Mouse (Mus musculus) forebrain, embryonic 16.5 days (tissue): ENCODE measurements at regions not wholly inside any gene's neighbourhood (a gene's known extent, or its start where the extent isn't known, plus 50 kb on each side); places are given as distances from the start of the nearest gene placed in this dataset.

Experiments
- ATAC-seq: fragments of 200-750 bp; cut with Nextera tagmentation; 2 replicates; pipeline ENCODE4 v1.8.0; 2017; ENCODE audit warnings: mild to moderate bottlenecking, moderate library complexity
- H3K27ac ChIP-seq: fragments of 300-500 bp; sonication (generic); 2 replicates; pipeline ENCODE4 v1.5.1; 2014; ENCODE audit warnings: low read length, control low read depth
- H3K27me3 ChIP-seq: fragments of 300-500 bp; sonication (generic); replicated peaks from 2 replicates; pipeline ENCODE4 v1.6.1; 2014; ENCODE audit warnings: low read length; ENCODE audit not compliant: control insufficient read depth, insufficient read depth
- H3K36me3 ChIP-seq: fragments of 300-500 bp; sonication (generic); 2 replicates; pipeline ENCODE4 v1.6.1; 2014; ENCODE audit not compliant: control insufficient read depth, insufficient read depth
- H3K4me1 ChIP-seq: fragments of 300-500 bp; sonication (generic); replicated peaks from 2 replicates; pipeline ENCODE4 v1.6.1; 2014; ENCODE audit warnings: low read length; ENCODE audit not compliant: control insufficient read depth, insufficient read depth
- H3K4me2 ChIP-seq: fragments of 300-500 bp; sonication (generic); 2 replicates; pipeline ENCODE4 v1.6.1; 2014; ENCODE audit warnings: mild to moderate bottlenecking, low read length, control low read depth
- H3K4me3 ChIP-seq: fragments of 300-500 bp; sonication (generic); replicated peaks from 2 replicates; pipeline ENCODE4 v1.5.1; 2014; ENCODE audit warnings: mild to moderate bottlenecking, low read length, control low read depth
- H3K9ac ChIP-seq: fragments of 300-500 bp; sonication (generic); replicated peaks from 2 replicates; pipeline ENCODE4 v1.6.1; 2014; ENCODE audit warnings: low read depth, low read length, control low read depth
- H3K9me3 ChIP-seq: fragments of 300-500 bp; sonication (generic); 2 replicates; pipeline ENCODE4 v1.6.1; 2016; ENCODE audit warnings: low read length; ENCODE audit not compliant: control insufficient read depth
- WGBS: fragments of 180-500 bp; shearing (Covaris S2); extraction: QIAGEN DNeasy Blood & Tissue Kit; methylation state at CpG from one replicate; pipeline ENCODE4 v1.1.7; 2014; 5-methylcytosine and 5-hydroxymethylcytosine counted together

DNA sequence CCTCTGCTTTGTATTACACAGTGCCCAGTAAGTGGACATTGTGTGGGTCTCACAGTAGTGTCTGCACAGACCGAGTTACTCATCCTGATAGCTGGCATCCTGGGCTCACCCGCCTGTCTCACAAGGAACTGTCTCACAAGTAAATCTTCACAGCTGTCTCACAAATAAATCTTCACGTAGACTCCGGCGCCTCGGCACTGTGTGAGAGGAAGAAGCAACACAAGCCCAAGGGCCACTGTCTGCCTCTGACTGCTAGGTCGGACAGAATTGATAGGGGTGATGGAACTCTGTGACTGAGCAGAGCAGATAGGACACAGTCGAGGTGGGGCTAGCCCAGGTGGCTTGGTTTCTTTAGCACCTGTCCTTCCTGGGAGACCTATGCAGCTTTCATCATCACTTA lies 136.2 kb upstream of the Thumpd2 start:
- Histone ChIP-seq H3K9ac (no peak overlapping the region; the same call in 1 of the 2 replicates), H3K36me3 (no peaks in the 10 kb centered on the region), H3K4me3 (no peak overlapping the region), H3K9me3 (no peaks in the 10 kb centered on the region), H3K27ac (no peak overlapping the region), H3K4me1 (no peaks in the 10 kb centered on the region), H3K27me3 (no peaks in the 10 kb centered on the region), H3K4me2 (no peak overlapping the region)
- ATAC-seq = no peak
- WGBS = 82% methylated on average over 8 of the region's 8 CpGs

DNA sequence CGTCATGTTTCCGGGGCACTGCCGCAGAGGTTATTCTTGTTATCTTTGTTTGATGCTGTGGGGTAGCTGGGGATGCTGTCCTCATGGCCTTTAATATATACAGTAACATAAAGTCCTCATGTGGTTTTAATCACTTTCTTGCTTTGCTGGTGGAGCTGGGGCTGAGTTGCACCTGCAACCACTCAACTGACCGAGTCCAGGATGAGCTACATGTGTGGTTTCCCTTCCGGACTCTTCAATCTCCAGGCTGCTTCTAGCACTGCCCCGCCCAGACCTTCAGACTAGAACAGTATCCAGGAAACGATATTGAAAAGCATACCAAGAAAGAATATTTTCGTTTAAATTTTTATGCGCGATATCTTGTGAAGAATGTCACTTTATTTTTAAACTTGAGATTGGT lies 129.1 kb upstream of the Thumpd2 start:
- H3K9me3 ChIP-seq = no peaks in the 10 kb centered on the region
- H3K4me2 ChIP-seq = no peak overlapping the region
- no peaks in the 10 kb centered on the region for H3K36me3 ChIP-seq
- H3K4me1 ChIP-seq = no peaks in the 10 kb centered on the region
- WGBS = 85% methylated on average over 10 of the region's 10 CpGs
- H3K9ac ChIP-seq = no peak overlapping the region
- H3K27ac ChIP-seq = no peak overlapping the region
- H3K27me3 ChIP-seq = no peaks in the 10 kb centered on the region
- no peak overlapping the region for H3K4me3 ChIP-seq
- no peak for ATAC-seq

DNA sequence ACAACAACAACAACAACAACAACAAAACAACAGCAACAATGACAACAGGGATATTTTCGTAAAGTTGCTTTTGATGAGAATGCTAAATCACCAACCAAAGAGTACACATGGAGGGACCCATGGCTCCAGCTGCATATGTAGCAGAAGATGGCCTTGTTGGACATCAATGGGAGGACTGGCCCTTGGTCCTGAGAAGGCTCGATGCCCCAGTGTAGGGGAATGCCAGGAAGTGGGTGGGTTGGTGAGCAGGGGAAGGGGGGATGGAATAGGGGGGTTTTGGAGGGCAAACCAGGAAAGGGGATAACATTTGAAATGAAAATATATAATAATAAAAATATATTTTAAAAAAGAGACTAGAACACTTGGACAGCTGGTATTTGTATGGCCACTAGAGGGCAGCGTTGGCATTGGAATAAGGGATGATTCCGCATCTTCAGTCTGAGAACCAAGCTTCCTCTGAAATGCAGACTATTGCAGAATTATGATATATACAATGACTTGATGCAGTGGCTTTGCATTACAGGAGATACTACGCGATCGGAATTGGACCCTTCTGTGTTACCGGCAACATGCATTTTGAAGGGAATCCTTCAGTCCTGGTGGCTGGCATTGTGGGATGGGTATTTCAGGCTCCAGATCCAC lies 128.5 kb upstream of the Thumpd2 start:
- Histone ChIP-seq H3K9me3 (no peaks in the 10 kb centered on the region), H3K27me3 (no peaks in the 10 kb centered on the region), H3K4me2 (no peak overlapping the region), H3K4me1 (no peaks in the 10 kb centered on the region), H3K36me3 (no peaks in the 10 kb centered on the region), H3K4me3 (no peak overlapping the region), H3K9ac (no peak overlapping the region), H3K27ac (no peak overlapping the region)
- peak; percentile 70 for ATAC-seq
- 42% methylated on average over 8 of the region's 8 CpGs for WGBS

DNA sequence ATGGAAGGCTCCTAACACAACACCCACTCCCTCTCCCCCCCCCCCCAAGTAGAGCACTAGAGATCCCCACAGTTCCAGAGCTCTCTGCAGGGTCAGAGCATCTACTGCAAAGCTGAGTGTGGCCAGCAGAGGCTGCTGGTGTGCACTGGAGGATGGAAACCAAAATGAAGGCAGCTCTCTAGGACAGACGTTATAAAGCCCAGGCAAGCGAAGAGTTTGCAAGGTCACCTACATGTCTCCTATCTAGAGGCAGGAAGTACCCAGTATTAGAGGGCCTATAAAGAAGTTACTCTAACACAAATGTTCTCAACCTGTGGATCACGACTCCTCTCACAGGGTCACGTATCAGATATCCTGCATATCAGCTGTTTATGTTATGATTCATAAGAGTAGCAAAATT lies 125.1 kb upstream of the Thumpd2 start:
- 61% methylated on average over 4 of the region's 4 CpGs for WGBS
- ATAC-seq = peak; percentile 66
- Histone ChIP-seq H3K36me3 (no peaks in the 10 kb centered on the region), H3K9me3 (no peaks in the 10 kb centered on the region), H3K4me2 (no peak overlapping the region), H3K4me3 (no peak overlapping the region), H3K27ac (no peak overlapping the region), H3K9ac (no peak overlapping the region), H3K4me1 (no peaks in the 10 kb centered on the region), H3K27me3 (no peaks in the 10 kb centered on the region)

DNA sequence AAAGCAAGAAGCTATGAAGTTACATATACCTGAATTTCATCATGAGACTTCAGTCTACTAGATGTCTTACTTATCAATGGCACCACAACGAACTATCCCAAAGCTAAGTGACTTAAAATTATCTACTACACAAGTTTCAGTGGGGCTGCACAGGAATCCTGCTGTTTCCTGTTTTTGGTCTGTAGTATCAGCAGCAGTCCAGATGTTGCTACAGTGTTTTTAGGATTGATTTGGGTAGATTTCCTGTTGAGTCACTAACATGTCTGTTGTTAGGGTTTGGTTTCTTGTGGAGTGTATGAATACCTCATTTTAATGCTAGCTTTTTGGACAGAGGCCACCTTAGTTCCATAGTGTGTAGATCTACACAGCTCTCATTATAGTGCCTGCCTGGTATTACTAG lies 120.8 kb upstream of the Thumpd2 start:
- Histone ChIP-seq H3K4me2 (no peak overlapping the region), H3K27ac (no peak overlapping the region), H3K36me3 (no peaks in the 10 kb centered on the region), H3K4me3 (no peak overlapping the region), H3K4me1 (no peaks in the 10 kb centered on the region), H3K27me3 (no peaks in the 10 kb centered on the region), H3K9ac (no peak overlapping the region), H3K9me3 (no peaks in the 10 kb centered on the region)
- WGBS = 88% methylated on average over 1 of the region's 1 CpGs
- no peak for ATAC-seq

DNA sequence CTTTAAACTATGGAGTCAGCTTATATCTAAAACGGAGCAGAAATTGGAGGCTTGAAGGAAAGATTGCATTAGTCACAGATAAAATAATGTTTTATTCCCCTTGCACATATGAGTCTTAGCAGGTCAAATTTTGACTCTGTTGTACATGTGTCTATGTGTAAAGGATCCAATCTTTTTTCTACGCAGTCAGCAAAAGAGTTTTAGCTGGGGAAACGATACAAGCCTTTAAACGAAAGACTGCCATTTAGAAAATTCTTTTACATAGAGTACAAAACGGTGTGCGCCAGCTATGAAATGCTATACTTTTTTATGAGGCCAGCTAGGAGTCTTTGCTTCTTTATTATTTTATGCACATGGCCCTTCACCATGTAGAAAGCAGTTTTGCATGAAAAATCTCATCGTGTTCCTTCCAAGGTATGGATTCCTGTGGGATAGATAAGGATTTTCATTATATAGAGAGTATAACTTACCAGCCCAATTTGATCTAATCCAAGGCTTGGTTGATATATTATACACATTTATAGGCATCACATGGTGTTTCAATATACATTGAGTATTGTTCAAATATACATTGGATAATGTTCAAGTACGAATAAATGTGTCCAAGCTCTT lies 116.0 kb upstream of the Thumpd2 start:
- Histone ChIP-seq H3K4me1 (no peaks in the 10 kb centered on the region), H3K27me3 (no peaks in the 10 kb centered on the region), H3K9ac (no peak overlapping the region), H3K9me3 (no peaks in the 10 kb centered on the region), H3K36me3 (no peaks in the 10 kb centered on the region), H3K27ac (no peak overlapping the region), H3K4me2 (no peak overlapping the region), H3K4me3 (no peak overlapping the region)
- ATAC-seq = no peak
- 92% methylated on average over 8 of the region's 8 CpGs for WGBS

DNA sequence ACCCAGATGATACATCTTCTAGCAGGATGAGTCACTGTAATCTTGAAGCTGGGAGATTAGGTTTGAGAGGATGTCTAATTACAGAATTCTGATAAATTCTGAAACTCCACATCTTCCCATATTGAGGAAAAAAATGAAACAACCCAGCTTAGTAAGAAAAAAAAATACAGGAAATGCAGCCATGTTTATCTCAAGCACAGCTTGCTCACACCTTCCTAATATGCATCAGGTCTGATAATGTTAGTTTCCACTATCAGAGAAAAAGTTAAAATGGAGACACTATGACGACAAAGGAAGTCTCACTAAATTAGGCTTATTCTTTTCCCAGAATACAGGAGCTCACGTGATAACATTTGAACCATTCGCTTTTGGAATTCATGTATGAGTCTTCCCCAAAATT lies 111.4 kb upstream of the Thumpd2 start:
- Histone ChIP-seq H3K4me1 (no peaks in the 10 kb centered on the region), H3K27me3 (no peaks in the 10 kb centered on the region), H3K4me2 (no peak overlapping the region), H3K4me3 (no peak overlapping the region), H3K36me3 (no peaks in the 10 kb centered on the region), H3K9me3 (no peaks in the 10 kb centered on the region), H3K9ac (no peak overlapping the region), H3K27ac (no peak overlapping the region)
- 89% methylated on average over 3 of the region's 3 CpGs for WGBS
- ATAC-seq = no peak

DNA sequence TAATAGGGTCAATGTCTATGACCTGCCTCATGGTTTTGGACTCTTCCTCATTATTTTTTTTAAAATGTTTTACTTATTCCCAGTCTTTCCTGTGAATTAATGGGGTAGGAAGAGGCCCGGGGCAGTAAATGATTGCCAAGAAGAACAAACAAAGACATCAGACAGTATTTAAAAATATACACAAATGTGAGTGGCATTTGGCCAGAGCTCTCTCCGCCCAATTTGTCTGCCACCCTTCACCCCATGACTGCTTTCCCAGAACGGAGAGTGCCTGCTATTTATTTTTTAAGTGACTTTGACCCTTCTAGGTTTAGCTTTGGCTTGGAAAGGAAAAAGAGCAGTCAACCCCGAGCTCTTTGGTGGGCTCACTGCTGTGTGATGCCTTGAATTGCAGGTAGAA lies 111.0 kb upstream of the Thumpd2 start:
- Histone ChIP-seq H3K27ac (no peak overlapping the region), H3K4me1 (no peaks in the 10 kb centered on the region), H3K36me3 (no peaks in the 10 kb centered on the region), H3K27me3 (no peaks in the 10 kb centered on the region), H3K4me2 (no peak overlapping the region), H3K9me3 (no peaks in the 10 kb centered on the region), H3K4me3 (no peak overlapping the region), H3K9ac (no peak overlapping the region)
- ATAC-seq = no peak
- 64% methylated on average over 4 of the region's 4 CpGs for WGBS

DNA sequence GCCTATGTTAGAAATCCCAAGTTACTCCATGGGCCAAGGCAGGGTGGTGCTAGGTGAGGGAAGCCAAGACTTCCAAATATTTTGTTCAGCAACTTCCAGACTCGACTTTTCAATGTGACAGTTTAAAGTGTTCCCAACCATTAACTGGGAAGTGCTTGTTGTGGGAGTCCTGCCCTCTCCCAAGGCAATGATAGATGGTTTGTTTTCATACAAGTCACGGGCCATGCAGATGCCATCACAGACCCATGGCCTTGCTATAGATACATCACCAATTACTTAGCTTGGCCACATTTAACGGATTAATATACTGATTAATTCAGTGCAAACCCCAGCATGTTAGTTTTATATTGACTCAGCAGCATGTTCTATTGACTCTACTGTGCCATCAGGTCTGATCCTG lies 108.1 kb upstream of the Thumpd2 start:
- Histone ChIP-seq H3K27ac (no peak overlapping the region), H3K4me1 (no peaks in the 10 kb centered on the region), H3K9me3 (no peaks in the 10 kb centered on the region), H3K4me2 (no peak overlapping the region), H3K27me3 (no peaks in the 10 kb centered on the region), H3K9ac (no peak overlapping the region), H3K36me3 (no peaks in the 10 kb centered on the region), H3K4me3 (no peak overlapping the region)
- no peak for ATAC-seq
- 91% methylated on average over 3 of the region's 3 CpGs for WGBS

DNA sequence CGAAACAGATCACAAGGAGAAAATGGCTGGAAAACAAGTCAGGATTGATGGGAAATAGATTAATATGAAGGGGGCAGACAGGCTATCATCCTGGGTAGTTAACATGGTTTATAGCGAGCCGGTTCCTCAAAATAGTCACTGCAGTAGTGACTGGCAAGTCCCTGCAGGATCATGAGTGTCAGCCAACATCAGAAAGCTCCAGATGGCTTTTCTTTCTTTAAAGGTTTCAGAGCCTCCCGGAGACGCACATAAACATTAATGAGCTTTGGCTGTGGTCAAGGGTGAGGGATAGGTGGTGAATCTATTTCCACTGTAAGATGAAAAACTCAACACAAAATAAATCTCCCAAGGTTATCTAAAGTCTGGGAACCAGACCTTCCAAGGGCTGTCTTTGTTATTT lies 104.2 kb upstream of the Thumpd2 start:
- Histone ChIP-seq H3K9ac (no peak overlapping the region), H3K4me2 (no peak overlapping the region), H3K4me3 (no peak overlapping the region)

More for the DNA sequence above, 104.2 kb upstream of the Thumpd2 start:
- H3K9me3 ChIP-seq = no peaks in the 10 kb centered on the region
- H3K27me3 ChIP-seq = no peaks in the 10 kb centered on the region
- no peak for ATAC-seq
- H3K27ac ChIP-seq = no peak overlapping the region
- no peaks in the 10 kb centered on the region for H3K36me3 ChIP-seq
- 82% methylated on average over 5 of the region's 5 CpGs for WGBS
- no peaks in the 10 kb centered on the region for H3K4me1 ChIP-seq
